Mouse (Mus musculus): ENCODE results near the gene D17Wsu92e. TPM values are rescaled to one million over a fixed set of nuclear protein-coding genes. Genes with fewer than 3 reads are reported as not detected.
A peak's percentile ranks its signal among the peaks of the same experiment; 100 is the strongest.

The D17Wsu92e gene
- polyA plus RNA-seq, 1 experiment from 2014 or later, result 23.8 TPM

GRCm38 (mm10) chr17:27814606-27815005 lies 5.8 kb downstream of the D17Wsu92e start:
- no peak overlapping the region for H3K4me2 ChIP-seq (ENCODE audit: low read depth, low read length)
- H3K9me3 ChIP-seq (ENCODE audit: low read length), result no peaks in the 10 kb centered on the region
- no peak for ATAC-seq
- H3K27me3 ChIP-seq (ENCODE audit: insufficient read depth, low read length), result no peaks in the 10 kb centered on the region
- no peak overlapping the region for H3K27ac ChIP-seq (ENCODE audit: low read depth)
- DNase-seq, result no peak
- no peak overlapping the region for H3K4me3 ChIP-seq (ENCODE audit: low read depth, low read length)
- no peak overlapping the region for H3K9ac ChIP-seq (replicated peaks)
- peaks cover 38% of the 10 kb centered on the region for H3K4me1 ChIP-seq (ENCODE audit: insufficient read depth)
- H3K36me3 ChIP-seq (replicated peaks; ENCODE audit: insufficient read depth, low read length), result no peaks in the 10 kb centered on the region
- TF ChIP-seq CTCF (IDR thresholded peaks at IDR 0.05; ENCODE audit: low read depth) (no peak), EP300 (IDR thresholded peaks at IDR 0.05; ENCODE audit: low read depth) (no peak)

- ATAC-seq (no peak), DNase-seq (no peak)
- Histone ChIP-seq H3K9me3 (ENCODE audit: low read length) (no peaks in the 10 kb centered on the region), H3K27ac (ENCODE audit: low read depth) (peak overlapping the region; percentile 22; the same call in 1 of the 2 replicates), H3K4me3 (ENCODE audit: low read depth, low read length) (no peak overlapping the region), H3K27me3 (ENCODE audit: insufficient read depth, low read length) (no peaks in the 10 kb centered on the region), H3K36me3 (replicated peaks; ENCODE audit: insufficient read depth, low read length) (no peaks in the 10 kb centered on the region; the same call in 1 of the 2 replicates), H3K4me1 (ENCODE audit: insufficient read depth) (peaks cover 30% of the 10 kb centered on the region), H3K4me2 (ENCODE audit: low read depth, low read length) (no peak overlapping the region), H3K9ac (replicated peaks) (peak overlapping the region; percentile 16)
- no peak for TF ChIP-seq CTCF (IDR thresholded peaks at IDR 0.05; ENCODE audit: low read depth)
- TF ChIP-seq EP300 (IDR thresholded peaks at IDR 0.05; ENCODE audit: low read depth), result no peak
- 73% methylated on average over 3 of the region's 3 CpGs for WGBS (ENCODE audit: insufficient replicate concordance)
Observed at GRCm38 (mm10) chr17:27811980-27812379, 8.5 kb downstream of the D17Wsu92e start.

- TF ChIP-seq EP300 (IDR thresholded peaks at IDR 0.05; ENCODE audit: low read depth) (no peak), CTCF (IDR thresholded peaks at IDR 0.05; ENCODE audit: low read depth) (no peak)
- peaks cover 32% of the 10 kb centered on the region for H3K4me1 ChIP-seq (ENCODE audit: insufficient read depth)
- H3K4me2 ChIP-seq (ENCODE audit: low read depth, low read length), result 0 out of 2 replicates have a peak overlapping the region, but pooled peaks have one; percentile 30
- ATAC-seq (no peak), DNase-seq (no peak)
- H3K9me3 ChIP-seq (ENCODE audit: low read length), result no peaks in the 10 kb centered on the region
- H3K9ac ChIP-seq (replicated peaks), result no peak overlapping the region
- H3K4me3 ChIP-seq (ENCODE audit: low read depth, low read length), result no peak overlapping the region
- H3K36me3 ChIP-seq (replicated peaks; ENCODE audit: insufficient read depth, low read length), result no peaks in the 10 kb centered on the region; the same call in 1 of the 2 replicates
- peak overlapping the region; percentile 41 for H3K27ac ChIP-seq (ENCODE audit: low read depth)
- 58% methylated on average over 16 of the region's 16 CpGs for WGBS (ENCODE audit: insufficient replicate concordance)
- no peaks in the 10 kb centered on the region for H3K27me3 ChIP-seq (ENCODE audit: insufficient read depth, low read length)
Observed at GRCm38 (mm10) chr17:27810569-27811331, 9.7 kb downstream of the D17Wsu92e start.

- TF ChIP-seq EP300 (IDR thresholded peaks at IDR 0.05; ENCODE audit: low read depth) (no peak), CTCF (IDR thresholded peaks at IDR 0.05; ENCODE audit: low read depth) (no peak)
- no peaks in the 10 kb centered on the region for H3K9me3 ChIP-seq (ENCODE audit: low read length)
- ATAC-seq, result no peak
- no peak overlapping the region for H3K9ac ChIP-seq (replicated peaks)
- no peak overlapping the region for H3K4me2 ChIP-seq (ENCODE audit: low read depth, low read length)
- H3K36me3 ChIP-seq (replicated peaks; ENCODE audit: insufficient read depth, low read length), result no peaks in the 10 kb centered on the region; the same call in 1 of the 2 replicates
- no peak overlapping the region for H3K27ac ChIP-seq (ENCODE audit: low read depth)
- no peak for DNase-seq
- no peak overlapping the region for H3K4me3 ChIP-seq (ENCODE audit: low read depth, low read length)
- H3K4me1 ChIP-seq (ENCODE audit: insufficient read depth), result peaks cover 39% of the 10 kb centered on the region
- WGBS (ENCODE audit: insufficient replicate concordance), result 77% methylated on average over 2 of the region's 2 CpGs
- no peaks in the 10 kb centered on the region for H3K27me3 ChIP-seq (ENCODE audit: insufficient read depth, low read length)
Observed at GRCm38 (mm10) chr17:27807542-27808078, 12.8 kb downstream of the D17Wsu92e start.

GRCm38 (mm10) chr17:27804803-27805770 lies 15.4 kb downstream of the D17Wsu92e start:
- H3K27me3 ChIP-seq (ENCODE audit: insufficient read depth, low read length), result no peaks in the 10 kb centered on the region
- no peaks in the 10 kb centered on the region for H3K9me3 ChIP-seq (ENCODE audit: low read length)
- no peak for DNase-seq
- H3K36me3 ChIP-seq (replicated peaks; ENCODE audit: insufficient read depth, low read length), result no peaks in the 10 kb centered on the region; the same call in 1 of the 2 replicates
- WGBS (ENCODE audit: insufficient replicate concordance), result 70% methylated on average over 10 of the region's 10 CpGs
- H3K27ac ChIP-seq (ENCODE audit: low read depth), result no peak overlapping the region
- no peak overlapping the region for H3K4me2 ChIP-seq (ENCODE audit: low read depth, low read length)
- no peak for ATAC-seq
- H3K9ac ChIP-seq (replicated peaks), result no peak overlapping the region; the same call in 1 of the 2 replicates
- H3K4me1 ChIP-seq (ENCODE audit: insufficient read depth), result peaks cover 29% of the 10 kb centered on the region
- TF ChIP-seq CTCF (IDR thresholded peaks at IDR 0.05; ENCODE audit: low read depth) (no peak), EP300 (IDR thresholded peaks at IDR 0.05; ENCODE audit: low read depth) (no peak)
- H3K4me3 ChIP-seq (ENCODE audit: low read depth, low read length), result no peak overlapping the region
